Mouse (Mus musculus) neural tube, embryonic 13.5 days (tissue): ENCODE data around the gene Smim20. TPM values are rescaled to one million over a fixed set of nuclear protein-coding genes. Genes with fewer than 3 reads are reported as not detected.

Source experiments
- ATAC-seq: fragments of 200-750 bp; cut with Nextera tagmentation; 2 replicates; pipeline ENCODE4 v1.8.0; 2017; ENCODE audit warnings: low read depth, mild to moderate bottlenecking, moderate TSS enrichment, moderate library complexity
- H3K27ac ChIP-seq: fragments of 300-500 bp; sonication (generic); replicated peaks from 2 replicates; pipeline ENCODE4 v1.5.1; 2015; ENCODE audit warnings: moderate library complexity, mild to moderate bottlenecking, inconsistent platforms
- H3K27me3 ChIP-seq: fragments of 300-500 bp; sonication (generic); 2 replicates; pipeline ENCODE4 v1.6.1; 2015; ENCODE audit warnings: mild to moderate bottlenecking, inconsistent platforms
- H3K36me3 ChIP-seq: fragments of 300-500 bp; sonication (generic); 2 replicates; pipeline ENCODE4 v1.6.1; 2015; ENCODE audit warnings: mild to moderate bottlenecking, inconsistent platforms
- H3K4me1 ChIP-seq: fragments of 300-500 bp; sonication (generic); replicated peaks from 2 replicates; pipeline ENCODE4 v1.6.1; 2015; ENCODE audit warnings: inconsistent platforms
- H3K4me2 ChIP-seq: fragments of 300-500 bp; sonication (generic); 2 replicates; pipeline ENCODE4 v1.6.1; 2015; ENCODE audit warnings: inconsistent platforms, mild to moderate bottlenecking, moderate library complexity
- H3K4me3 ChIP-seq: fragments of 300-500 bp; sonication (generic); 2 replicates; pipeline ENCODE4 v1.5.1; 2015; ENCODE audit warnings: mild to moderate bottlenecking, inconsistent platforms
- H3K9ac ChIP-seq: fragments of 300-500 bp; sonication (generic); 2 replicates; pipeline ENCODE4 v1.6.1; 2015; ENCODE audit warnings: moderate library complexity, mild to moderate bottlenecking, inconsistent platforms
- H3K9me3 ChIP-seq: fragments of 300-500 bp; sonication (generic); 2 replicates; pipeline ENCODE4 v1.6.1; 2016; ENCODE audit warnings: inconsistent platforms
- WGBS: fragments of 180-500 bp; shearing (Covaris S2); methylation state at CpG from one replicate; pipeline ENCODE4 v1.1.7; 2015; 5-methylcytosine and 5-hydroxymethylcytosine counted together
- polyA plus RNA-seq: library from polyadenylated mRNA; unstranded; fragments of >200 nt; fragmentation: Nextera tagmentation; extraction: Ambion mirVana; gene quantifications from 2 replicates; pipeline ENCODE4 v1.2.1, GENCODE M21; 2015

The Smim20 gene
- 81.1 and 85.5 TPM in 2 replicates for polyA plus RNA-seq

- Histone ChIP-seq H3K27ac (peak within 1 kb of the TSS; percentile 70), H3K4me1 (peaks cover 20% of the 10 kb centered on the region), H3K36me3 (no peaks in the 10 kb centered on the region), H3K9me3 (no peaks in the 10 kb centered on the region), H3K4me3 (peak within 1 kb of the TSS; percentile 55), H3K9ac (peak within 1 kb of the TSS; percentile 70), H3K27me3 (no peaks in the 10 kb centered on the region), H3K4me2 (peak within 1 kb of the TSS; percentile 67)
- ATAC-seq, result peak; percentile 92
- WGBS, result 11% methylated on average over 53 of the region's 53 CpGs
Measured at GRCm38 (mm10) chr5:53266931-53267853, at the start of gene Smim20. Gene Smim20 (plus strand): TSS chr5:53267083.

- Histone ChIP-seq H3K9me3 (no peaks in the 10 kb centered on the region), H3K27ac (no peak overlapping the region), H3K4me2 (no peak overlapping the region), H3K27me3 (no peaks in the 10 kb centered on the region), H3K36me3 (no peaks in the 10 kb centered on the region), H3K4me3 (no peak overlapping the region), H3K4me1 (peaks cover 10% of the 10 kb centered on the region; the same call in 1 of the 2 replicates), H3K9ac (no peak overlapping the region)
- 91% methylated on average over 13 of the region's 13 CpGs for WGBS
- no peak for ATAC-seq
Measured at GRCm38 (mm10) chr5:53225434-53225833, 41.4 kb upstream of the Smim20 start.

GRCm38 (mm10) chr5:53230560-53230959 lies 36.3 kb upstream of the Smim20 start:
- Histone ChIP-seq H3K9ac (no peak overlapping the region), H3K4me2 (no peak overlapping the region), H3K4me3 (no peak overlapping the region), H3K9me3 (no peaks in the 10 kb centered on the region), H3K4me1 (no peaks in the 10 kb centered on the region), H3K27ac (no peak overlapping the region), H3K36me3 (no peaks in the 10 kb centered on the region), H3K27me3 (no peaks in the 10 kb centered on the region)
- ATAC-seq, result peak; percentile 11; the same call in 1 of the 2 replicates
- WGBS, result 77% methylated on average over 4 of the region's 4 CpGs

- peaks cover 12% of the 10 kb centered on the region for H3K4me1 ChIP-seq
- H3K27me3 ChIP-seq, result no peaks in the 10 kb centered on the region
- no peaks in the 10 kb centered on the region for H3K36me3 ChIP-seq
- H3K4me2 ChIP-seq, result no peak overlapping the region
- no peak overlapping the region for H3K4me3 ChIP-seq
- H3K9me3 ChIP-seq, result no peaks in the 10 kb centered on the region
- no peak overlapping the region for H3K27ac ChIP-seq
- ATAC-seq, result no peak
- 16% methylated on average over 4 of the region's 4 CpGs for WGBS
- H3K9ac ChIP-seq, result no peak overlapping the region
Measured at GRCm38 (mm10) chr5:53235551-53235950, 31.3 kb upstream of the Smim20 start.

GRCm38 (mm10) chr5:53236136-53236535 lies 30.7 kb upstream of the Smim20 start:
- no peak overlapping the region for H3K27ac ChIP-seq
- H3K9ac ChIP-seq, result no peak overlapping the region
- no peak overlapping the region for H3K4me2 ChIP-seq
- H3K4me3 ChIP-seq, result no peak overlapping the region
- no peaks in the 10 kb centered on the region for H3K36me3 ChIP-seq
- H3K27me3 ChIP-seq, result no peaks in the 10 kb centered on the region
- 57% methylated on average over 5 of the region's 5 CpGs for WGBS
- H3K9me3 ChIP-seq, result no peaks in the 10 kb centered on the region
- no peak for ATAC-seq
- H3K4me1 ChIP-seq, result peaks cover 17% of the 10 kb centered on the region

GRCm38 (mm10) chr5:53236749-53237148 lies 30.1 kb upstream of the Smim20 start:
- no peaks in the 10 kb centered on the region for H3K27me3 ChIP-seq
- no peak for ATAC-seq
- H3K4me1 ChIP-seq, result peaks cover 18% of the 10 kb centered on the region
- no peaks in the 10 kb centered on the region for H3K36me3 ChIP-seq
- H3K9me3 ChIP-seq, result no peaks in the 10 kb centered on the region
- WGBS, result 84% methylated on average over 7 of the region's 8 CpGs
- no peak overlapping the region for H3K27ac ChIP-seq
- no peak overlapping the region for H3K9ac ChIP-seq
- H3K4me2 ChIP-seq, result no peak overlapping the region
- H3K4me3 ChIP-seq, result no peak overlapping the region

- no peak for ATAC-seq
- WGBS, result 64% methylated on average over 7 of the region's 7 CpGs
- H3K27me3 ChIP-seq, result no peaks in the 10 kb centered on the region
- no peak overlapping the region for H3K4me3 ChIP-seq
- H3K9me3 ChIP-seq, result no peaks in the 10 kb centered on the region
- H3K27ac ChIP-seq, result no peak overlapping the region
- H3K4me1 ChIP-seq, result peaks cover 24% of the 10 kb centered on the region
- no peak overlapping the region for H3K9ac ChIP-seq
- no peak overlapping the region for H3K4me2 ChIP-seq
- H3K36me3 ChIP-seq, result no peaks in the 10 kb centered on the region
Measured at GRCm38 (mm10) chr5:53238761-53239160, 28.1 kb upstream of the Smim20 start.

GRCm38 (mm10) chr5:53239189-53239588 lies 27.7 kb upstream of the Smim20 start:
- no peaks in the 10 kb centered on the region for H3K36me3 ChIP-seq
- no peaks in the 10 kb centered on the region for H3K27me3 ChIP-seq
- WGBS, result 91% methylated on average over 7 of the region's 7 CpGs
- H3K27ac ChIP-seq, result no peak overlapping the region; the same call in 1 of the 2 replicates
- H3K4me1 ChIP-seq, result peaks cover 24% of the 10 kb centered on the region
- ATAC-seq, result no peak
- no peaks in the 10 kb centered on the region for H3K9me3 ChIP-seq
- H3K4me3 ChIP-seq, result no peak overlapping the region
- no peak overlapping the region for H3K4me2 ChIP-seq
- no peak overlapping the region for H3K9ac ChIP-seq

GRCm38 (mm10) chr5:53239831-53240440 lies 26.9 kb upstream of the Smim20 start:
- Histone ChIP-seq H3K27me3 (no peaks in the 10 kb centered on the region), H3K36me3 (no peaks in the 10 kb centered on the region), H3K27ac (peak overlapping the region; percentile 30; the same call in 1 of the 2 replicates), H3K4me1 (peaks cover 24% of the 10 kb centered on the region), H3K4me2 (no peak overlapping the region), H3K4me3 (no peak overlapping the region), H3K9me3 (no peaks in the 10 kb centered on the region), H3K9ac (no peak overlapping the region)
- 18% methylated on average over 11 of the region's 11 CpGs for WGBS
- ATAC-seq, result peak; percentile 70

- WGBS, result 47% methylated on average over 2 of the region's 2 CpGs
- ATAC-seq, result no peak
- H3K27ac ChIP-seq, result no peak overlapping the region
Measured at GRCm38 (mm10) chr5:53241109-53241508, 25.8 kb upstream of the Smim20 start.

GRCm38 (mm10) chr5:53241963-53242362 lies 24.9 kb upstream of the Smim20 start:
- no peaks in the 10 kb centered on the region for H3K9me3 ChIP-seq
- H3K4me2 ChIP-seq, result no peak overlapping the region
- no peaks in the 10 kb centered on the region for H3K36me3 ChIP-seq
- no peak overlapping the region for H3K27ac ChIP-seq
- H3K9ac ChIP-seq, result no peak overlapping the region
- peaks cover 24% of the 10 kb centered on the region for H3K4me1 ChIP-seq
- ATAC-seq, result no peak
- H3K4me3 ChIP-seq, result no peak overlapping the region
- H3K27me3 ChIP-seq, result no peaks in the 10 kb centered on the region
- WGBS, result 74% methylated on average over 5 of the region's 5 CpGs

More at GRCm38 (mm10) chr5:53241109-53241508, 25.8 kb upstream of the Smim20 start:
- Histone ChIP-seq H3K4me2 (no peak overlapping the region), H3K27me3 (no peaks in the 10 kb centered on the region), H3K4me1 (peaks cover 24% of the 10 kb centered on the region), H3K9ac (no peak overlapping the region), H3K36me3 (no peaks in the 10 kb centered on the region), H3K4me3 (no peak overlapping the region), H3K9me3 (no peaks in the 10 kb centered on the region)

- ATAC-seq, result no peak
- Histone ChIP-seq H3K4me1 (peaks cover 24% of the 10 kb centered on the region), H3K27ac (no peak overlapping the region), H3K27me3 (no peaks in the 10 kb centered on the region), H3K4me2 (no peak overlapping the region), H3K9me3 (no peaks in the 10 kb centered on the region), H3K4me3 (no peak overlapping the region), H3K36me3 (no peaks in the 10 kb centered on the region), H3K9ac (no peak overlapping the region)
- 89% methylated on average over 7 of the region's 7 CpGs for WGBS
Measured at GRCm38 (mm10) chr5:53242865-53243499, 23.9 kb upstream of the Smim20 start.
